Mouse (Mus musculus) retina, adult 2 months (tissue): ENCODE results near the gene Atl2.

Experiments used
- DNase-seq: peaks from one replicate; pipeline ENCODE4 v3.0.0-alpha.2; 2012; ENCODE audit warnings: low read depth, low spot score

The Atl2 gene

DNA sequence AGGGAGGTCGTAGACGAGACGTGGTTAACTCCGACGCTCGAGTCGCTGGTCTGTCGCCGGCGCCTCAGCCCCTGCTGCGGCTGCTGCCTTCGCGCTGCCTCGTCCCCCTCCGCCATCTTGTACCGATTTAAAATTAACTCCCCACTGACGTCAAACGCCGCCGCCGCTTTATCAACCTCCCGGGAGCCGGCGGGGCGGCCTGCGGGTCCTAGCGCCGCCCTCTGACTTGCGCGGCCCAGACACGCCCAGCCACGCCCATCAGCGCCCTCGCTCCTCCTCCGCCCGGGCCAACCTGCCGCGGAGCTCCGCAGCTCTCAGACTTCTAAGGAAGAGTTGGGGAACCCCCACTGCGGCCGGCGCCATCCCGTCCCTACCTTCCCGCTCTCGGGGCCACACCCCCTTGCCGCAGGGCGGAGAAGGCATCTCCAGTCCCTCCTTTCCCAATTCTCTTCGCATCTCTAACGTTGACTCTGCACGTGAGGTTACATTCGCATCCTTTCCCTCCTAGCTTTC is at the start of gene Atl2:
Atl2 (minus strand) TSS at position 213 of the 513 bp plus-strand sequence.
- DNase-seq: peak; percentile 87

DNA sequence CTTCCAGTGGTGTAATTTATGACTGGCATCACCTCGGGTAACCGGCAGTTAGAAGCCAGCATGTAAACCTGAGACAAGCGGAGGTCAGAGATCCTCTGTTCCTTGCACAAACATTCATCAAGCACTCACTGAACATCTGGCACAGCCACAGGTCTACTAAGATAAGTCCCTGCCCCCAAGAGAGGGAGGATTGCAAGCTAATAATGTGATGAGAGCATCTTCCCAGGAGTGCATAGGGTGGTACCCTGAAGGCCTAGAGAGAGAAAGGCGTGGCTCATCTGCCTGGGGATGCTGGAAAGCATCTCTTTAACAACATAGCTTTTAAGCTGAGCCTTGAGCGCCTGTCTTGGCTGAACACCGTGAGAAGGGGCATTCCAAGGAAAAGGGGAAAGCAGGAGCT is 48.9 kb upstream of the Atl2 start:
- DNase-seq: no peak

DNA sequence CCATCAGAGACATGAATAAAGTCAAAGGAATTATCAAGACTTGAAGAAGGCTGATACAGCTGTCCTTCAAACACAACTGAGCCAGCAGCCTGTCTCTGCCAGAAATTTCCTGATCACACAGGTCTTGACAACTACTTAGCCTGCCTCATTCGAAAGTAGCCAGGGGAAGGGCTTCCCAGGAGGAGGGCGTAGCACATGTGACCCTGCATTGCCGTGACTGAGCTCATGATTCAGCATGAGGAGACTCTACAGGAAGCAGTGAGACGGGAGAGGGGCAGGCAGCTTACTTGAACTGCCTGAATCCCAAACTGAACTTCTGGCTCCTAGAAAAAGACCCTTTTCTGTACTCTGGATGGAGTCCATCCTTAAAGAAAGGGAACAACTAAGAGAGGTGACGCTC is 46.5 kb upstream of the Atl2 start:
- no peak for DNase-seq

DNA sequence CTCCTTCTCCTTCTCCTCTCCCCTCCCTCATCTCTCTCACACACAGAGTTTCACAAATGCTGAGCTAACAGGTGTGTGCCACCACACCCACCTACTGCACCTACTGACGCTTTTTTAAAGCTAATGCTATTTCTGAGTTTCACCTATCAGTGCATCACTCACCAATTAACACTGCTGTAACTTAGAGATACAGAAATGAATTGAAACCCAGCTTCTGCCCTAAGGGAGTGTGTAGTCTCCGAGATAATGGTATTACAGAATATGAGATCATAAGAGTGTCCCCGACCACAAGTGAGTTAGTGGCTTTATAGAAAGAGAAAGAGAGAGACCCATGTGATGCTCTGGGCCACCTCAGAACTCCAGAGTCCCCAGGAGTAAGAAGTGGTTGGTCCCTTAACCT is 43.2 kb upstream of the Atl2 start:
- DNase-seq: no peak

DNA sequence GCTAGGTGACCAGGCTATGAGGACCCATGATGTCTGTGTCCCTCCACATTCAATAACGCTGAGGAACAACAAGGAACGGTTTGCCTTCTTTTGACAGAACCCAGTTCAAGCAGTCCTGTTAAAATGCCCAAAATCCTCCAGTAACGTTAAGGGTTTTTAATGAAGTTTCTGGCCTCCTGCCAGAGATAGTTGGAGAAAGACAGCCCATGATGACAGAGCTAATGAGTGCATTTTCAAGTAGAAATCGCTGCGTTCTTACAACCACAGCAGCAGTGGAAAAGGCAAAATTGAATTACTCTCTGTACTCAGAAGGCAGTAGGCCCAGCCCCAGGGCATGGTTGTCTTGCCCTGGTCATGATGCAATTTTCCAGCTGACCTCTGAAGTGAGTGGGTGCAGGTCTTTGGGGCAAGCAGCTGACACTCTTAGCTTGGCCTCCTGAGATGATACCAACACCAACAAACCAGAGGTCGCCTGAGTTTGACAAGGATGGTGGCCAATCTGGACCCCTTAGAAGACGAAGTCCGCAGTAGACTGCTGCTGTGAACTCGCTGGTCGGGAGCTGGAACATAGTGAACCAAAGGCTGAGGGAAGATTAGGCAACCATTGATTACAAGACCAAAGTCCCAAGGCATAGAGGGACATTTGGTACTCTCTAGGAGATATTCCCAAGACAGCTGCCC is 42.1 kb upstream of the Atl2 start:
- DNase-seq: no peak

- DNase-seq: no peak
Observed at GRCm38 (mm10) chr17:79934370-79934769, 38.4 kb upstream of the Atl2 start.

DNA sequence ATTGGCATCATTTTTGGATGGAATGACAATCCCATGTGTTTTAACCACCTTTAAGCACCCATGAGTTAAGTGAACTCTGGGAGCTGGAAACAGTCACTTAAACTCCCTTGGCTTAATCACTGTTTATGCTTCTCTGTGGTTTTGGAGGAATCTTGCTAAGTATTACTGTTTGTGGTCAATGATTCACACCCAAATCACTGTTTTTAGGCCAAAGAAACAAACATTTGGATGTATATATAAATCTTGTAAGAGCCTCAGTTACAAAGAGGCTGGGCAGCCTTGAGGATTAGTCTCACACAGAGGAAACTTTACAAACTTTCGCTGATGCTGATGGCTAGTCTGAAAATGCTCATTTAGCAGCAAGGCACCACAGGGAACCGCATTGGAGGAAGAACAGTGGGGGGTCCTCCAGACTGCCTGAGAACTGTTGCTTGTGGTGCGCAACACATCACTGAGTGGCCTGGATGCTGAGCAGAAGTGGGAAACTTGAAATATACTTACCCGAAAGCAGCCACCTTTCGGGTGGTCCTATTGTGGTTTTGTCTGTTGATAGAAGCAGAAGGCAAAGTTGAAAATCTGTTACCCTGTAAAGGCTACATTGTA is 36.9 kb upstream of the Atl2 start:
- no peak for DNase-seq

- no peak for DNase-seq
Observed at GRCm38 (mm10) chr17:79927110-79927509, 31.2 kb upstream of the Atl2 start.

- DNase-seq: no peak
Observed at GRCm38 (mm10) chr17:79926486-79926885, 30.6 kb upstream of the Atl2 start.

DNA sequence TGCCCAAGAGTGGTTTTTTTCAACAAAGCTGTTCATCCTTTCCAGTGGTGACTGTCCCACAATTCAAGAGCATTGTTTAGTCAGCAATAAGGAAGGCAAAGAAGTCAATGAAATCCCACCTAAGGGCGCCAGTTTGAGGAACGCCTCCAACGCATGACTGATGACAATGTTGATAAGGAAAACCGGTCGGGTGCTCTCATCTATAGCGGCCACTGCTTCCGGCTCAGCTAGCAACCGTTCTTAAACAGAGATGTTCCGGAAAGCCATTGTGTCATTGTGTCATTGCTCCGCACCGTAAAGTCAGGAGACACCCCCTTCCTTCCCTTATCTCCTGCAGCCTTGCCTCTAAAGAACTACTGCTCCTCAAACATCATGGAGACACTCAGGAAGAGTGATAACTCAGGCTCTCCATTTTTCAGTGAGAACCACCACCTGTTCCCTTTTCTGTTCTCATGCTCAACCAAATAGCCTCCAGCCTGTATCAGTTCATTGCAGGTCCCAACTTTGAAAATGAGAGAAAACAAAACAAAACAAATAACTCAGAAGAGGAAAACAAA is 30.0 kb upstream of the Atl2 start:
- no peak for DNase-seq

DNA sequence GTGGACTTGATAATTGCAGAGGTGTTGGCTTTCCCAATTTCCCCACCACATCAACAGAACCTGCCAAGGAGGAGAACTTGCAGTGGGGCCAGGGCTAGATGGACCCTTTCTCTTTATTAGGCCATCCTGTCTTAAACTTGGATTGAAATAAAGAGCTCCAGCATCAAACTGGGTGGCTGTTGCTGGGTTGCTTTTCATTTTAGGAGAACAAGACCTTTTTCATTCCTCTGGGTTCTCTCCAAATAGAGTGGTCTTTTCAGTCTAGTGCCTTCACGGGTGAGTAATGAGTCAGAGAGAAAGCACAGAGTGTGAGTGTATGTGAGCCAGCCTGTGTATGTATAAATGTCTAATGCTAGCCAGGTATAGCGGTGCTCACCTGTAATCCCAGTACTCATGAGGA is 24.4 kb upstream of the Atl2 start:
- no peak for DNase-seq

- no peak for DNase-seq
Observed at GRCm38 (mm10) chr17:79919566-79920350, 23.8 kb upstream of the Atl2 start.

- no peak for DNase-seq
Observed at GRCm38 (mm10) chr17:79918484-79919004, 22.6 kb upstream of the Atl2 start.

- DNase-seq: no peak
Observed at GRCm38 (mm10) chr17:79916996-79917395, 21.1 kb upstream of the Atl2 start.

- DNase-seq: no peak
Observed at GRCm38 (mm10) chr17:79912174-79912573, 16.3 kb upstream of the Atl2 start.

- no peak for DNase-seq
Observed at GRCm38 (mm10) chr17:79911718-79912117, 15.8 kb upstream of the Atl2 start.

DNA sequence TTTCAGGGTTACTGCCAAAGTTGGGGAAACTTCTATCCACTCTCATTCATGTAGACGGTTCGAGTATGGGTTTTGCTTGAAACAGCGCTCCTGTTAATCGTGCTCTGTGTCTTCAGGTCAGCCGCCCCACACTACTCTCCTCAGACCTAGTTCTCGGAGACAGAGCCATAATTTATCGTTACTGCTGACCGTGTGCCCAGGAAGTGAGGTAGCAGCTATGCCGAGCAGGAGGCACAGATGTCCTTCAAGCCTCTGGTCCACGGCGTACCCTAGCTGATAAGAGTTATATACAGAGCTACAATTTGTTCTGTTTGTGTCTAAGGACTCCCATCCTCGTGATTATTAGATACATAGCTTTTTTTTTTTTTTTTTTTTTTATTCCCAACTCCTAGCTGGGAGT is 13.6 kb upstream of the Atl2 start:
- DNase-seq: no peak

DNA sequence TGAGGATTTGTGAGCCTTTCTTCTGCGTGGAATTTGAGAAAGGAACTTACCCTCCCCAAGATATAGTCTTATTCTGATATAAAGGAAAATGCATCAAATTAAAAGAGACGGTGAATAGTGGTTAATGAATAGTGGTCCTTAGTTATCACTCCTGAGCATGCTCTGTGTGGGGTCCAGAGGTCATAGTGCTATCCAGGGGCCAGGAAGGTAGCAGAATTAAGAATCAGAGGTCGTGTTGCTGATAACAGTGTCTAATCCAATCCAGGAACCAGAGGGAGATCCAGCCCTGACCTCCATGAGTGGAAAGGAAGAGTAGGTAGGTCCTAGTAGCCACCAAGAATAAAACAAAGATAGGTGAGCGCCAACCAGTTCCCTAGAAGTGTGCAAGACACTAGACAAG is 11.8 kb upstream of the Atl2 start:
- DNase-seq: no peak

DNA sequence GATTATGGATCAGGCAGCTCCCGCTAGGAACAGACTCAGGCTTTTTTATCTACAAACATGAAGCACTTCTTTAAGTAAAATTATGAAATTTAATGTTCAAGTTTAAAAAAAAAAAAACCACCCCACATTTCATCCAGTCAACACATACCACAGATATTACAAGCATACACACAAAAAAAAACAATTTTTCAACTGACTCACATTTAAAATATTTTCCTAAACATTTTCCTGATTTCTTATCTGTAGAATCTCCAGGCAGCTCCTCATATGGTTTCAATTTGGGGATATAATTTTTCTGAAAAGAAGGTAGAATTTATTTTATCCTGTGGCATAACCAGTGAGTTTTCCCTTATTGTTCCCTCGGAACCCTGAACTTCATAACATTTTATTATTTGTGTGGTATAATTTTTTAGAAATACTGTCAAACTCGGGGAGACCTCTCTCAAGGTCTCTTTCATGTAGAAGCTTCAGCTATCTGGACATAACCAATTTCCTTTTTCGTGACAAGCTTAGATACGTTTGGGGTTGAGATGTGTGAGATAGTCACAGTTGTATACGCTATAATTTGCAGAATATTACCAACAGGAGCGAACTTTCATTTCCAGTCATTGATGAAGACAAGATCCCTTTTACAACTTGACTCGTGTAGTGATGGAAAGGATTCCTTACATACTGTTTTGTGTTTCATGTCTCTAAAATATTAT is 11.0 kb upstream of the Atl2 start:
- no peak for DNase-seq

DNA sequence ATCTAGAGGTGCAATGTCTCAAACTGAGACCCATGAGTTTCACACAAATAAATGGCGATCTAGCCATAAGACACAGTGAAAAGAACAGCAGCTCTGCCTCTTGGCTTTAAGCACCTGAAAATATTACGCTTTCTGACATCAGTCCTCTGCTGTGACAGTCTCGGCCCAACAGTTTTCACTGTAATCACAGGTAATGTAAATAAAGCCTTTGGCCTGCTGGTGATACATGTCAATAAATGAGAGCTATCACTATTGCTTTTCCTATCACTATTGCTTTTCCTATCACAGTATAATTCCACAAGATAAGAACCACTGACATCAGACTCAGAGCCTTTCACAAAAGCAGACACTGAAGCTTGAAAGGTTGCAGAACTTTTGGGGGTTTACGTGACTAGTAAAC is 8.7 kb upstream of the Atl2 start:
- DNase-seq: no peak

DNA sequence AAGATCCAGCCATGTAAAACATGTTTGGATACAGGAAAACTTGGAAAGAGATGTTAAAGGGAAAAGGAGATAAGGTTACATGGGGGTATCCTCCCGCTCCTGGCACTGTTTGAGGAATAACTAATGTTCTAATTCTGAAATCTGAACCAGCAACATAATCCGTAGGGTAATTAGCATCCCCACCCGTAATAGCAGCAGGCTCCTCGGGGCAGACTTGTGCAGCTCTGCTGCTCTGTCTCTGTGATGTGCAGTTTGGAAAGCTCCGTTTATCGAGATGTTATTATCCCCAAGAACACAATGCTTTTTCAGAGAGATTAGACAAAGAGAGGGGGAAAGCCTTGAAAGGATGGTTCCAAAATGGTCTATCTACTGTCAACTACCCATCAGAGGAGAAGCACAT is 5.3 kb upstream of the Atl2 start:
- DNase-seq: no peak
